Mouse (Mus musculus): Measurements from ENCODE around the gene Inafm2. TPM values are rescaled to one million over a fixed set of nuclear protein-coding genes. Genes with fewer than 3 reads are reported as not detected.

The Inafm2 gene
- total RNA-seq, 2 experiments from 2014 or later = 64.8 to 66.9 TPM

- no peak for DNase-seq
Observed at GRCm38 (mm10) chr2:118759828-118760227, 14.3 kb downstream of the Inafm2 start.

- DNase-seq = no peak
Observed at GRCm38 (mm10) chr2:118760311-118761025, 14.9 kb downstream of the Inafm2 start.

- no peak for DNase-seq
Observed at GRCm38 (mm10) chr2:118761358-118761757, 15.8 kb downstream of the Inafm2 start.

GRCm38 (mm10) chr2:118761906-118762783, 16.6 kb downstream of the Inafm2 start, which contains the start of gene Ccdc9b:
Gene Ccdc9b (minus strand): TSS chr2:118762661.
- peak; percentile 87 to 89 for DNase-seq

GRCm38 (mm10) chr2:118762784-118763148, 17.2 kb downstream of the Inafm2 start:
- no peak for DNase-seq

GRCm38 (mm10) chr2:118763469-118763868, 17.9 kb downstream of the Inafm2 start:
- DNase-seq = peak; percentile 55 to 62

- no peak for DNase-seq
Observed at GRCm38 (mm10) chr2:118764094-118764831, 18.7 kb downstream of the Inafm2 start.

GRCm38 (mm10) chr2:118764875-118765274, 19.3 kb downstream of the Inafm2 start:
- no peak for DNase-seq

GRCm38 (mm10) chr2:118766041-118767033, 20.8 kb downstream of the Inafm2 start:
- no peak for DNase-seq

GRCm38 (mm10) chr2:118772158-118772874, 26.8 kb downstream of the Inafm2 start, which contains the start of gene Phgr1:
Gene Phgr1 (plus strand): TSS chr2:118772769.
- no peak for DNase-seq

- DNase-seq = no peak
Observed at GRCm38 (mm10) chr2:118774536-118774935, 29.0 kb downstream of the Inafm2 start.

- no peak for DNase-seq
Observed at GRCm38 (mm10) chr2:118775396-118775795, 29.8 kb downstream of the Inafm2 start.

- DNase-seq = peak; percentile 61 to 64
Observed at GRCm38 (mm10) chr2:118775846-118776245, 30.3 kb downstream of the Inafm2 start.

GRCm38 (mm10) chr2:118776295-118776694, 30.7 kb downstream of the Inafm2 start:
- no peak for DNase-seq

- DNase-seq = no peak
Observed at GRCm38 (mm10) chr2:118778418-118778817, 32.9 kb downstream of the Inafm2 start.

GRCm38 (mm10) chr2:118779065-118779464, 33.5 kb downstream of the Inafm2 start:
- DNase-seq = no peak

- peak; percentile 93 for DNase-seq
Observed at GRCm38 (mm10) chr2:118779504-118780480, 34.2 kb downstream of the Inafm2 start, which contains the start of gene Disp2. Gene Disp2 (plus strand): TSS chr2:118779719.

- DNase-seq = no peak
Observed at GRCm38 (mm10) chr2:118781115-118781514, 35.6 kb downstream of the Inafm2 start.

- DNase-seq = no peak
Observed at GRCm38 (mm10) chr2:118782303-118782702, 36.7 kb downstream of the Inafm2 start.

All from layer of hippocampus, postnatal 36 days (tissue).